Mouse (Mus musculus) embryonic fibroblast, embryonic 13.5 days (primary cell): ENCODE results near the gene Efs. TPM values are rescaled to one million over a fixed set of nuclear protein-coding genes. Genes with fewer than 3 reads are reported as not detected.

Experiments
- H3K27ac ChIP-seq: 2 replicates; pipeline ENCODE4 v1.5.1; 2012; ENCODE audit warnings: low read length, control low read depth, inconsistent platforms; ENCODE audit not compliant: insufficient read depth
- H3K4me1 ChIP-seq: 2 replicates; pipeline ENCODE4 v1.6.1; 2011; ENCODE audit warnings: low read length; ENCODE audit not compliant: control insufficient read depth, insufficient read depth
- H3K4me3 ChIP-seq: 2 replicates; pipeline ENCODE4 v1.5.1; 2011; ENCODE audit warnings: mild to moderate bottlenecking, control low read depth, low read length; ENCODE audit not compliant: insufficient read depth
- CTCF ChIP-seq: IDR thresholded peaks from 2 replicates; pipeline ENCODE4 v1.5.1; 2011; ENCODE audit warnings: mild to moderate bottlenecking, control low read depth, low read length, moderate library complexity, borderline replicate concordance; ENCODE audit not compliant: insufficient read depth
- POLR2A ChIP-seq: IDR thresholded peaks from 2 replicates; pipeline ENCODE4 v1.6.1; 2011; ENCODE audit warnings: low read depth, mild to moderate bottlenecking, control low read depth, low read length, moderate library complexity
- polyA plus RNA-seq: library from polyadenylated mRNA; stranded (reverse); fragments of >200 nt; gene quantifications from 2 replicates; pipeline ENCODE4 v1.2.4, GENCODE M21; 2011; ENCODE audit warnings: low read depth; ENCODE audit not compliant: missing spikeins, insufficient read length

Gene Efs
- polyA plus RNA-seq, 1 experiment, result 26.9 TPM

DNA sequence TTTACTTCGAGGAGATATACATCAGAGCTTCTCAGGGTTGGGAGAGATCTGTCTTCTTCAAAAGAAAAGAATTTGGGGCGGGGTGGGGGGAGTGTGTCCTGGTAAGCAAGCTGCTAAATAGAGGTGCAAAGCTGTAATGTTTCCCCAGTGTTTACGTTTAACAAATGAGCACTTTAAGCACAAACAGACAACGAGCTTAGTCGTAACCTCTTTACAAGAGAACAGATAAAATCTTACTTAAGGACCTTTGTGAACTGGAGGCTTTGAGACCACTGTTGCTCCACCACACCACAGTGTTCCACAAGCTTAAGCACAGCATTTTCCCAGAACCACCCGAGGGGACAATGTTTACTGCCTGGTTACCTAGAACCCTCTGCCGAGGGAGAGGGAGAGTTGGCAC is 1.4 kb upstream of the Efs start:
- Histone ChIP-seq H3K4me1 (peaks cover 6% of the 10 kb centered on the region; the same call in 1 of the 2 replicates), H3K27ac (peak overlapping the region; percentile 83), H3K4me3 (no peak overlapping the region)
- TF ChIP-seq CTCF (no peak), POLR2A (no peak)

DNA sequence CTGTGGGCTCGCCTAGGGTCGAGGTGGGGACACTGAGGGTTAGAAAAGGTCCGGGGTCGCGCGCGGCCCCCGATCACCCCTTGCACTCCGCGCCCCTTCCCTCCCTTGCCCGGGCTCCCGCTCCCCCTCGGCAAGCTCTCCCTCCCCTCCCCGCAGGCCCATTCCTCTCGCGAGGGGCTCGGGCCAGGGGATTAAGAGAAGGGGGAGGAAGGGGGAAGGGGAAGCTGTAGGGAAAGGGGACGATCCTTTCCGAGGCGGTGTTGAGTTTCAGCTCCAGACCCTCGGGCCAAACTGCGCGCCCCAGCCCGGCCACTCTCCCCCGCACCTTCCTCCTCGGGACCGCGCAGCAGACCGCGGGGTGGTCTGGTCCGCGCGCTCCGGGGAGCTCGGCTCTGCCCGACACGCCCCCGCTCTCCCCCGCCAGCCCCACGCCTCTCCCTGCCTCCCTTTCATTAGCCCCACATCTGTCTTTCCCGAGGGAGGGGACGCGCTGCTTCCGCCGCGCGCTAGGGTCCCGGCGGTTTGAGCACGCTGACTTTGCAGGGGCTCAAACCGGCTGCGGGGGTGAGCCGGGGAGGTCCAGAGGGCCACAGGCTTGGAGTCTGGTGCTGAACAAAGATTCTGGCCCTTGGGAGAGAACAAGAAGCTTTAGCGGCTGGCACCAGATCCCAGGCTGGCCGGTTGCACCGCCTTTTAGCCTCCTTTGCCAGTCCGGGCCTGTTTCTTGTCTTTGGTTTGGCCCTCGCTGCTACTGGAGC is 654 bp upstream of the Efs start:
- Histone ChIP-seq H3K4me3 (peak overlapping the region; percentile 18), H3K4me1 (peaks cover 6% of the 10 kb centered on the region; the same call in 1 of the 2 replicates), H3K27ac (peak overlapping the region; percentile 83)
- no peak for TF ChIP-seq CTCF
- peak; percentile 24 for TF ChIP-seq POLR2A

GRCm38 (mm10) chr14:54924641-54925348 is 1.1 kb downstream of the Efs start:
- peak overlapping the region; percentile 8; the same call in 1 of the 2 replicates for H3K4me3 ChIP-seq
- H3K4me1 ChIP-seq, result no peaks in the 10 kb centered on the region
- H3K27ac ChIP-seq, result peak overlapping the region; percentile 83
- TF ChIP-seq CTCF, result no peak
- peak; percentile 58 for TF ChIP-seq POLR2A

DNA sequence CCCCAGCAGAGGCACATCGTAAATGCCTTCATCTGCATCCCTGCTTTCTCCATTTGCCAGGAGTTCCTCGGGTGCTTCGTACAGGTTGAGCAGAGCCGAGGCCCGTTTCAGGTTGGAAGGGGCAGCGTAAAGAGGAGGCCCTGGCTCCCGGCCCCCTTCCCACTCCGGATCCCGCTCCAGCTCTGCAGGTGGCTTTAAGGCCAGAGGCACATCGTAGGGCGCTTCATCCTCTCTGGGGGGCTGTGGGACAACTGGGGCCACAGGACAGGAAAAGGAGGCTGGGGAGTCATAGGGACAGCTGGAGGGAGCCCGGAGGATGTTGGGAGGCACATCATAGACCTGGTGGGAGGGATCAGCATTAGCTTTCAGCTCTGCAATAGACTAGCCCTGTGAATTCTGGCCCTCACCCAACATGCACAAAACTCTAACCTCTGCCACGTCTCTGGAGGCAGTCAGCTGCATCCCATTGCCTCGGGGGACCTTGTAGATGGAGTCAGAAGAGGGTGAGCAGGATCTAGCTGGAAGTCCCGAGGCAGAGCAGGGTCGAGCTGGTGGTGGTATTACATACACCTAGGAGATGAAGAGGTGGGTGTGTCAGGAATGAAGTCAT is 5.7 kb downstream of the Efs start:
- no peak overlapping the region for H3K4me3 ChIP-seq
- no peak overlapping the region for H3K27ac ChIP-seq
- H3K4me1 ChIP-seq, result no peaks in the 10 kb centered on the region
- TF ChIP-seq POLR2A (no peak), CTCF (no peak)

- no peak for TF ChIP-seq CTCF
- TF ChIP-seq POLR2A, result no peak
- Histone ChIP-seq H3K4me3 (peak overlapping the region; percentile 67), H3K4me1 (no peaks in the 10 kb centered on the region), H3K27ac (no peak overlapping the region)
These were observed 12.6 kb downstream of the Efs start for GRCm38 (mm10) chr14:54913343-54913742.

DNA sequence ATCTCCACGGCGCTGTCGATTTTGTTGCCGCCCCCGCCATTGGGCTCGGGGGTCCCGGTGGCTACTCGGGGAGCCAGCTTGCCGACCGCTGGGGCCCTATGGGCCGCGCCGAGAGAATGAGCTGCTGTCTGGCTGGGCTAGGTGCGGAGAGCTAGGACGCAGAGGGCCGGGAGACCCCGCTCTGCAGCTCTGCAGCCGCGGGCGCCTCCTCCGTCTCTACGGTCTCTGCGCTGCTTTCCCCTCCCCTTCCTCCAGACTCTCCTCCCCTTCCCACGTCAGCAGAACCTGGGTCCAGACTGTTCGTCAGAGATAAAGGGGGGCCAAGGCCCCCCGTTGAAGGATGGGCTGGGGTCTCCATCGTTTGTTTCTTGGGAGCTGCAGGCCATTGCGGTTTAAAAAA is 13.0 kb downstream of the Efs start, which contains the start of gene Slc22a17:
Slc22a17 (minus strand) TSS at position 247 of the 400 bp plus-strand sequence.
- Histone ChIP-seq H3K27ac (no peak within 1 kb of the TSS), H3K4me1 (no peaks in the 10 kb centered on the region), H3K4me3 (peak within 1 kb of the TSS; percentile 67)
- no peak for TF ChIP-seq CTCF
- peak; percentile 96 for TF ChIP-seq POLR2A

DNA sequence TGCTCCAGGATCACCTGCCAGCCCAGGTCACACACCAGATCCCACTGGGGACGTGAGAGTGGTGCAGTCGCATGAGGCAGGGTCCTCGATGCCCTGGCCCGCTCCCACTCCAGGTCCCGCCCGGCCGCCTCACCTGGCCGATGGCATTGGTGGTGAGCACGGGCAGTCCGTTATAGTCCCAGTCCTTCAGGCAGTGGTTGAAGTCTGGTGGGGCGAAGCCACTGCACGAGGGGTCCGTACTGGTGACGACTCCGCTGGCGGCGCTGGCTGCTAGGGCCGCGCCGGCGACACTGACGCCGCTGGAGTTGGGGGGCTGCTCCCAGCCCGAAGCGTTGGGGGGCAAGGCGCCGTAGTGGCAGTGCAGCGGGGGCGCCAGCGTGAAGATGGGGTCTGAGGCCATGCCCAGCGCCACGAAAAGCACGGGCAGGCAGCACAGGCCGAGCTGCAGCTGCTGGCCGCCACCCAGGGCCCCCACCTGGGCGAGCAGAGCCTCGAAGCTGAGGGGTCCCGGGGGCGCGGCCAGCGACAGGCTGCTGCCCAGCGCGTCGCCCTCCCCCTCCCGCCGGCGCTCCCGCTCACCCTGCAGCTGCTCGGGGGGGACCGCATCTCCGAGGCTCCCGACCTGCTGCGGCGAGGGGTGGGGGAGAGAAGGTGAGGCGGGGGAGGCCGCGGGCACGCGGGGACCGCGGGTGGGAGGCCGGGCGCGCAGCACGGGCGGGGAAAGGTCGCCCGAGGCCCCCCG is 13.6 kb downstream of the Efs start:
- H3K4me3 ChIP-seq, result peak overlapping the region; percentile 67
- H3K4me1 ChIP-seq, result no peaks in the 10 kb centered on the region
- TF ChIP-seq POLR2A, result no peak
- no peak for TF ChIP-seq CTCF
- H3K27ac ChIP-seq, result no peak overlapping the region

- Histone ChIP-seq H3K27ac (no peak overlapping the region), H3K4me1 (no peaks in the 10 kb centered on the region), H3K4me3 (no peak overlapping the region)
- no peak for TF ChIP-seq CTCF
- TF ChIP-seq POLR2A, result no peak
These were observed 17.2 kb downstream of the Efs start for GRCm38 (mm10) chr14:54908682-54909081.

GRCm38 (mm10) chr14:54903641-54904040 is 22.3 kb downstream of the Efs start:
- no peaks in the 10 kb centered on the region for H3K4me1 ChIP-seq
- H3K27ac ChIP-seq, result no peak overlapping the region
- no peak for TF ChIP-seq POLR2A
- TF ChIP-seq CTCF, result no peak
- no peak overlapping the region for H3K4me3 ChIP-seq
